Mouse (Mus musculus) kidney, postnatal 10 days (tissue): Measurements from ENCODE around the gene Armc5.

Experiments used
- DNase-seq: peaks from one replicate; pipeline ENCODE4 v3.0.0; 2021; ENCODE audit warnings: mixed read lengths

Gene Armc5

GRCm38 (mm10) chr7:128236856-128237592 is at the start of gene Armc5:
TSS of gene Armc5 (plus strand) at chr7:128237342.
- peak; percentile 92 for DNase-seq

- no peak for DNase-seq
Observed at GRCm38 (mm10) chr7:128201607-128202006, 35.5 kb upstream of the Armc5 start.

- DNase-seq: no peak
Observed at GRCm38 (mm10) chr7:128203071-128203470, 34.1 kb upstream of the Armc5 start.

GRCm38 (mm10) chr7:128204179-128204578 is 33.0 kb upstream of the Armc5 start:
- no peak for DNase-seq

- no peak for DNase-seq
Observed at GRCm38 (mm10) chr7:128205695-128206094, 31.4 kb upstream of the Armc5 start.

GRCm38 (mm10) chr7:128206152-128206551 is 31.0 kb upstream of the Armc5 start, which contains the start of gene Cox6a2:
TSS of gene Cox6a2 (minus strand) at chr7:128206387.
- no peak for DNase-seq

GRCm38 (mm10) chr7:128208187-128208586 is 29.0 kb upstream of the Armc5 start:
- DNase-seq: peak; percentile 76

GRCm38 (mm10) chr7:128209826-128210225 is 27.3 kb upstream of the Armc5 start:
- DNase-seq: peak; percentile 14

- no peak for DNase-seq
Observed at GRCm38 (mm10) chr7:128219952-128220351, 17.2 kb upstream of the Armc5 start.

- DNase-seq: no peak
Observed at GRCm38 (mm10) chr7:128220936-128221335, 16.2 kb upstream of the Armc5 start.

- no peak for DNase-seq
Observed at GRCm38 (mm10) chr7:128231741-128232140, 5.4 kb upstream of the Armc5 start.

- no peak for DNase-seq
Observed at GRCm38 (mm10) chr7:128234796-128235195, 2.3 kb upstream of the Armc5 start.

GRCm38 (mm10) chr7:128235481-128235880 is 1.7 kb upstream of the Armc5 start:
- DNase-seq: no peak

GRCm38 (mm10) chr7:128236426-128236825 is 716 bp upstream of the Armc5 start:
- no peak for DNase-seq

- DNase-seq: no peak
Observed at GRCm38 (mm10) chr7:128237593-128237926, 418 bp downstream of the Armc5 start.

GRCm38 (mm10) chr7:128237927-128238778 is 1.0 kb downstream of the Armc5 start, which contains the start of gene 9130023H24Rik:
TSS of gene 9130023H24Rik (minus strand) at chr7:128238031.
- DNase-seq: peak; percentile 100

- peak; percentile 62 for DNase-seq
Observed at GRCm38 (mm10) chr7:128238991-128239390, 1.8 kb downstream of the Armc5 start.

GRCm38 (mm10) chr7:128240131-128240784 is 3.1 kb downstream of the Armc5 start:
- no peak for DNase-seq

- DNase-seq: no peak
Observed at GRCm38 (mm10) chr7:128242331-128242730, 5.2 kb downstream of the Armc5 start.

- DNase-seq: no peak
Observed at GRCm38 (mm10) chr7:128243921-128244320, 6.8 kb downstream of the Armc5 start.

GRCm38 (mm10) chr7:128244410-128245025 is 7.4 kb downstream of the Armc5 start:
- no peak for DNase-seq

- DNase-seq: no peak
Observed at GRCm38 (mm10) chr7:128245547-128245946, 8.4 kb downstream of the Armc5 start.
